In genomic region chr6:47651385-47651718, GRCm38 (mm10) we compare ENCODE assay signal across 8 mouse cellular contexts. TPM values are rescaled to one million over a fixed set of nuclear protein-coding genes. Genes with fewer than 3 reads are reported as not detected.
DNase-seq lines count a peak whose midpoint lies in the region; ATAC-seq and TF ChIP-seq lines count a peak whose summit lies in the region.
"Not testable (repeated sequence)": the region's sequence is repeated elsewhere in the genome, so short reads cannot be mapped to it uniquely, and the experiment has no call there.

No protein-coding gene starts in this region.

- H3K9me3 ChIP-seq in E14TG2a.4 (ENCODE audit: low read length); embryonic facial prominence, embryonic 11.5 days (replicated peaks; ENCODE audit: control insufficient read depth, low read length); forebrain, embryonic 16.5 days (ENCODE audit: control insufficient read depth, low read length); hindbrain, embryonic 10.5 days; kidney, embryonic 14.5 days (ENCODE audit: control insufficient read depth, low read length); liver, embryonic 12.5 days (replicated peaks); neural tube, embryonic 14.5 days (ENCODE audit: control insufficient read depth, low read length): not testable (repeated sequence)

- H3K9ac ChIP-seq in embryonic facial prominence, embryonic 11.5 days (replicated peaks; ENCODE audit: low read length), result peak overlapping the region; percentile 53
- H3K9ac ChIP-seq in forebrain, embryonic 16.5 days (replicated peaks; ENCODE audit: low read depth, low read length), result peak overlapping the region; percentile 64
- H3K9ac ChIP-seq in kidney, embryonic 14.5 days (ENCODE audit: low read depth, low read length), result peak overlapping the region; percentile 63
- H3K9ac ChIP-seq in liver, embryonic 12.5 days, result peak overlapping the region; percentile 74
- peak overlapping the region; percentile 33 for H3K9ac ChIP-seq in neural tube, embryonic 14.5 days (replicated peaks; ENCODE audit: low read depth, low read length)

- not testable (repeated sequence) for H3K36me3 ChIP-seq in E14TG2a.4 (ENCODE audit: insufficient read depth, low read length); embryonic facial prominence, embryonic 11.5 days (replicated peaks; ENCODE audit: control insufficient read depth, insufficient read depth, low read depth, low read length); forebrain, embryonic 16.5 days (ENCODE audit: control insufficient read depth, insufficient read depth); hindbrain, embryonic 10.5 days; kidney, embryonic 14.5 days (ENCODE audit: control insufficient read depth, insufficient read depth, low read length); liver, embryonic 12.5 days; neural tube, embryonic 14.5 days (ENCODE audit: control insufficient read depth, insufficient read depth, low read length)

- not testable (repeated sequence) for H3K27ac ChIP-seq in embryonic facial prominence, embryonic 11.5 days (replicated peaks; ENCODE audit: low read depth, low read length); kidney, embryonic 14.5 days (ENCODE audit: low read depth, low read length); liver, embryonic 12.5 days; neural tube, embryonic 14.5 days (ENCODE audit: low read depth, low read length)
- H3K27ac ChIP-seq in forebrain, embryonic 16.5 days (ENCODE audit: low read length), result peak overlapping the region; percentile 57
- peak overlapping the region; percentile 80 for H3K27ac ChIP-seq in hindbrain, embryonic 10.5 days

- H3K4me3 ChIP-seq in E14TG2a.4 (replicated peaks; ENCODE audit: low read length), result peak overlapping the region; percentile 82
- peak overlapping the region; percentile 57 for H3K4me3 ChIP-seq in embryonic facial prominence, embryonic 11.5 days (ENCODE audit: low read depth, low read length)
- H3K4me3 ChIP-seq in forebrain, embryonic 16.5 days (replicated peaks; ENCODE audit: low read length), result peak overlapping the region; percentile 73
- H3K4me3 ChIP-seq in hindbrain, embryonic 10.5 days, result peak overlapping the region; percentile 58
- peak overlapping the region; percentile 64 for H3K4me3 ChIP-seq in kidney, embryonic 14.5 days (ENCODE audit: low read length)
- H3K4me3 ChIP-seq in liver, embryonic 12.5 days, result peak overlapping the region; percentile 70
- peak overlapping the region; percentile 42 for H3K4me3 ChIP-seq in neural tube, embryonic 14.5 days (ENCODE audit: low read depth, low read length)

- ATAC-seq in embryonic facial prominence, embryonic 11.5 days (replicated peaks; ENCODE audit: insufficient number of reproducible peaks, low FRiP score, low TSS enrichment, low read depth), result peak; percentile 40
- not testable (repeated sequence) for ATAC-seq in forebrain, embryonic 16.5 days; neural tube, embryonic 14.5 days (ENCODE audit: low read depth)
- peak; percentile 56 for ATAC-seq in kidney, embryonic 14.5 days (ENCODE audit: low FRiP score, low TSS enrichment)
- ATAC-seq in liver, embryonic 12.5 days, result peak; percentile 48
- ATAC-seq in megakaryocyte progenitor cell, adult 5-6 weeks (replicated peaks; ENCODE audit: poor library complexity), result peak; percentile 3; the same call in 1 of the 2 replicates

- 2% methylated on average over 22 of the region's 23 CpGs for WGBS in embryonic facial prominence, embryonic 11.5 days
- WGBS in forebrain, embryonic 16.5 days, result under 1% methylated on average over 22 of the region's 23 CpGs
- WGBS in hindbrain, embryonic 10.5 days, result 4% methylated on average over 23 of the region's 23 CpGs
- 2% methylated on average over 22 of the region's 23 CpGs for WGBS in kidney, embryonic 14.5 days
- WGBS in liver, embryonic 12.5 days (ENCODE audit: insufficient replicate concordance), result 2% methylated on average over 22 of the region's 23 CpGs
- WGBS in neural tube, embryonic 14.5 days, result under 1% methylated on average over 22 of the region's 23 CpGs

- H3K27me3 ChIP-seq in E14TG2a.4 (ENCODE audit: insufficient read depth, low read length), result peaks cover 25% of the 10 kb centered on the region
- H3K27me3 ChIP-seq in embryonic facial prominence, embryonic 11.5 days (ENCODE audit: control insufficient read depth, insufficient read depth, low read length); forebrain, embryonic 16.5 days (replicated peaks; ENCODE audit: control insufficient read depth, insufficient read depth, low read length); kidney, embryonic 14.5 days (ENCODE audit: control insufficient read depth, insufficient read depth, low read length); neural tube, embryonic 14.5 days (ENCODE audit: control insufficient read depth, insufficient read depth, low read length): not testable (repeated sequence)
- H3K27me3 ChIP-seq in hindbrain, embryonic 10.5 days (ENCODE audit: insufficient read depth, poor library complexity, severe bottlenecking), result peaks cover 13% of the 10 kb centered on the region; the same call in 1 of the 2 replicates
- peaks cover 18% of the 10 kb centered on the region for H3K27me3 ChIP-seq in liver, embryonic 12.5 days (replicated peaks)

- peak overlapping the region; percentile 70 for H3K4me2 ChIP-seq in embryonic facial prominence, embryonic 11.5 days (ENCODE audit: low read depth, low read length)
- peak overlapping the region; percentile 52 for H3K4me2 ChIP-seq in forebrain, embryonic 16.5 days (ENCODE audit: low read length)
- H3K4me2 ChIP-seq in kidney, embryonic 14.5 days (replicated peaks; ENCODE audit: low read depth, low read length), result peak overlapping the region; percentile 71
- peak overlapping the region; percentile 93 for H3K4me2 ChIP-seq in liver, embryonic 12.5 days
- peak overlapping the region; percentile 37 for H3K4me2 ChIP-seq in neural tube, embryonic 14.5 days (ENCODE audit: low read depth, low read length)

- not testable (repeated sequence) for DNase-seq in embryonic facial prominence, embryonic 11.5 days (ENCODE audit: low spot score); hindbrain, embryonic 10.5 days (ENCODE audit: low spot score)

- not testable (repeated sequence) for H3K4me1 ChIP-seq in E14TG2a.4 (replicated peaks; ENCODE audit: low read depth, low read length); embryonic facial prominence, embryonic 11.5 days (ENCODE audit: control insufficient read depth, insufficient read depth, low read length); forebrain, embryonic 16.5 days (replicated peaks; ENCODE audit: control insufficient read depth, insufficient read depth, low read length); hindbrain, embryonic 10.5 days (replicated peaks); kidney, embryonic 14.5 days (ENCODE audit: control insufficient read depth, insufficient read depth, low read length); neural tube, embryonic 14.5 days (ENCODE audit: control insufficient read depth, insufficient read depth, low read length)
- H3K4me1 ChIP-seq in liver, embryonic 12.5 days, result peaks cover 16% of the 10 kb centered on the region

- not testable (repeated sequence) for TF ChIP-seq CTCF in E14TG2a.4 (conservative IDR thresholded peaks at IDR 0.05; ENCODE audit: low read length)

RNA-seq across cellular contexts. Expression of gene Ezh2, which starts 56.2 kb away (rescaled TPM):
- polyA plus RNA-seq in embryonic facial prominence, embryonic 11.5 days (2014; fragmentation: Nextera tagmentation; extraction: Ambion mirVana), result 177 and 206 TPM in 2 replicates
- 144 and 150 TPM in 2 replicates for polyA plus RNA-seq in forebrain, embryonic 16.5 days (2015; fragmentation: Nextera tagmentation; extraction: Ambion mirVana)
- 134 and 176 TPM in 2 replicates for polyA plus RNA-seq in hindbrain, embryonic 10.5 days (2016; fragmentation: Nextera tagmentation; extraction: Ambion mirVana)
- 114 and 144 TPM in 2 replicates for polyA plus RNA-seq in kidney, embryonic 14.5 days (2014; fragmentation: Nextera tagmentation; extraction: Ambion mirVana)
- 75.9 and 78.7 TPM in 2 replicates for polyA plus RNA-seq in liver, embryonic 12.5 days (2016; fragmentation: Nextera tagmentation; extraction: Ambion mirVana)
- 262 and 287 TPM in 2 replicates for total RNA-seq in megakaryocyte progenitor cell, adult 5-6 weeks (2015)
- total RNA-seq in megakaryocyte progenitor cell, adult 5-6 weeks (2017), result 166 and 170 TPM in 2 replicates
- polyA plus RNA-seq in neural tube, embryonic 14.5 days (2014; fragmentation: Nextera tagmentation; extraction: Ambion mirVana), result 56.8 and 64.2 TPM in 2 replicates

Comparison
In these comparisons a context has a peak if more than half of its experiments do, and no peak if none do; other contexts are left out.
1. H3K4me2 ChIP-seq: peak in every context shown above with its lines; median percentile 93 in liver, embryonic 12.5 days; 71 in kidney, embryonic 14.5 days; 70 in embryonic facial prominence, embryonic 11.5 days; 52 in forebrain, embryonic 16.5 days; 37 in neural tube, embryonic 14.5 days.